Mouse (Mus musculus) c-Kit-positive CD71-negative TER-119-negative erythroid progenitor cells, embryonic 14.5 days (primary cell): ENCODE measurements around the gene Csrnp1.

Experiments
- DNase-seq: peaks from one replicate; pipeline ENCODE4 v3.0.0-alpha.2; 2013; ENCODE audit warnings: low read depth

Csrnp1 gene

DNA sequence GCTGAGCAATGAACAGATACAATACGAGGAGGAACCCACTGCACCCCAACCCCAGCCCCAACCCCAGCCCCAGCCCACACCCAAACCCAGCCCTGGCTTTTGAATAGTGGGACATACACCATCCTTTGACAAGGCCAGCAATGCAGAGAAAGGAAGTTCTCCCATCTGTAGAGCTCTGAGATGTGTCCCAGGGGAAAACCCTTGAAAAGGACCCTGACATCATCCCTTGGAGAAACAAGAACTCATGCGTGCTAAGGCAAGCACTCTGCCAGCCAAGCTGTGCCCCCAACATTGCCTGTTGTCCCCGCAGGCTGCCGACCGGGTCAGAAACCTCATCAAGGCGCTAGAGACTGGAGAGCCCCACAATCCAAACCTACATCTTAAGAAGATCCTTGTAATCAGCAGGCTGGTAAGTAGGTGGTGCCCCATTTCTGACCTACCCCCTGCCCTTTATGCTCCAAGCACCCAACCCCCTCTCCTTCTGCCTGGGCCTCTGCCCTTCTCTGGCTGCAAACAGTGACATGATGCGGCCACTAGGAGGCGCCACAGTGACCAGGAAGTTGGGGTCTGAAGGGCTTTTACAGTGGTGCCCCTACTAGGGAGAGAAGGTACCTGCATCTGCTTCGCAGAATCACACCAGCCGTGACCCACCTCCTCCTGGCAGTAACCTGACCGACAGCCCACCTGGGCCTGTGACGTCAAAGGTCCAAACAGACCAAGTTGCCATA, 39.1 kb downstream of the Csrnp1 start:
- no peak for DNase-seq

- DNase-seq, result no peak
Observed at GRCm38 (mm10) chr9:119943326-119943725, 41.1 kb downstream of the Csrnp1 start.

DNA sequence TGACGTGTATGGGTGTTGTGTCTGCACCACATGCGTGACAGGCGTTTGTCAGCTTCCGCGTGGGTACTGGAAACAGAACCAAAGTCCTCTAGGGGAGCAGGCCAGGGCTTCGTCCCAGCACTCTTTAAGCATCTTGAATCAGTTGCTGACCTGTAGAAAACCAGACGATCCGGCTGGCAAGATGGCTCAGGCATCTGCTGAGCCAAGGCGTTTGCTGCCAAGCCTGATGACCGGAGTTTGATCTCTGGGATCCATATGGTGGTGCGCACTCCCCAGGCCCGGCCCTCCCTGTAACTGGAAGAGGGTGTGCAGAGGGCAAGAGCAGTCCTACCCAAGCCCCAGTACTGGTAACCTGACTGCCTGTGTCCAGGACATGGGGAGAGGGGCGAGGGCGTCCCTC, 42.6 kb downstream of the Csrnp1 start:
- no peak for DNase-seq

DNA sequence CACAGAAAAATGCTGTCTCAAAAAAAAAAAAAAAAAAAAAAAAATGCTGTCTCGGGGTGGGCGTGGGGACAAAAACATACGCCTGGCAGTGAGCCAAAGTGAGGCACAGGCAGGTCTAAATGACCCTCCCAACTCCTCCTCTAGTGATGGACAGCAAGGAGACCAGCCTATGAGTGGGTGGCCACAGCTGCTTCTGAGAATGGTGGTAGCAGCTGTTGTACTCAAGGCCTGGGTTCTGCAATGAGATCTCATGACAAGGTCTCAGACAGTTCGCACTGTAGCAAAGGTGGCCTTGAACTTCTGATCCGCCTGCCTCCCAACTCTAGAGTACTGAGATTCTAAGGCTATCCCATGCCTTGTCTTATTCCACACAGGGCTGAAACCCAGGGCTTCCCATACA, 43.1 kb downstream of the Csrnp1 start:
- no peak for DNase-seq

DNA sequence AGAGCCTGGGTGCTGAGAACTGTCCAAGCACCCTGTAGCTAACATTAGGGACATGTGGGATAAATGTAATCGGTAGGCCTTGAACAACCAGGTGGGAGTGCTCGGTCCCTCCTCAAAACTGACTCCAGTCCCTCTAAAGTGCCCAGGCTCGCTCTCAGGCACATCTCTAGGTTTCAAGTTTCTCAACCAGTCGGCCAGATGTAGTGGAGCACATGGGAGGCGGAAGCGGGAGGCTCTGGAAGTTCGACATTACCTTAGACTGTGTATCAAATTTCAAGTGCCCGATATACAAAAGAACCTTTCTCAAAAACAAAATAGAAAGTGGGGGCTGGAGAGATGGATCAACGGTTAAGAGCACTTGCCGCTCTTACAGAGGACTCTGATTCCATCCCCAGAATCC, 44.8 kb downstream of the Csrnp1 start:
- no peak for DNase-seq

GRCm38 (mm10) chr9:119938496-119938895, 46.0 kb downstream of the Csrnp1 start:
- no peak for DNase-seq

GRCm38 (mm10) chr9:119937005-119937773, 47.3 kb downstream of the Csrnp1 start, which contains the start of the genes Gorasp1 and Ttc21a:
Gene Gorasp1 (minus strand): TSS chr9:119937565.
Gene Ttc21a (plus strand): TSS chr9:119937606.
- DNase-seq, result peak; percentile 83

GRCm38 (mm10) chr9:119933675-119934074, 50.8 kb downstream of the Csrnp1 start:
- DNase-seq, result no peak

- DNase-seq, result no peak
Observed at GRCm38 (mm10) chr9:119932358-119932757, 52.1 kb downstream of the Csrnp1 start.

- DNase-seq, result no peak
Observed at GRCm38 (mm10) chr9:119926497-119926896, 58.0 kb downstream of the Csrnp1 start.

DNA sequence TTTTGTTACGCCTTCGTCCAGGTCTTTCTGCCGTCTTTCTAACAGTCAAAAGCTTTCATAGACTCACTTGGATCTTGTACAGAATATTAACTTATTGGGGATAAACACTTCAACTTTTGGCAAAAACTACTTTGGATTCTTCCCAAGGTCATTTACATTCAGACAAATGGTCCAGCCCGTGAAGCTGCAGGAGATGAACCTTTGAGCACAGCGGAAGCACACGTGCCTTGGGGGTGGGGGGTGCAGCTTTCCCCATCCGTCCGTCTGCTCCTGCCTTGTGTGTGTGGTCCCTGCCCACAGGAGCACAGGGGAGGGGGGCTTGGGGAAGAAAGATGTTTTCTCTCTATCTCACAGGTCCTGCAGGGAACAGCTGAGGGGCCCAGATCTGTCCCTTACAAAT, 58.7 kb downstream of the Csrnp1 start:
- no peak for DNase-seq

DNA sequence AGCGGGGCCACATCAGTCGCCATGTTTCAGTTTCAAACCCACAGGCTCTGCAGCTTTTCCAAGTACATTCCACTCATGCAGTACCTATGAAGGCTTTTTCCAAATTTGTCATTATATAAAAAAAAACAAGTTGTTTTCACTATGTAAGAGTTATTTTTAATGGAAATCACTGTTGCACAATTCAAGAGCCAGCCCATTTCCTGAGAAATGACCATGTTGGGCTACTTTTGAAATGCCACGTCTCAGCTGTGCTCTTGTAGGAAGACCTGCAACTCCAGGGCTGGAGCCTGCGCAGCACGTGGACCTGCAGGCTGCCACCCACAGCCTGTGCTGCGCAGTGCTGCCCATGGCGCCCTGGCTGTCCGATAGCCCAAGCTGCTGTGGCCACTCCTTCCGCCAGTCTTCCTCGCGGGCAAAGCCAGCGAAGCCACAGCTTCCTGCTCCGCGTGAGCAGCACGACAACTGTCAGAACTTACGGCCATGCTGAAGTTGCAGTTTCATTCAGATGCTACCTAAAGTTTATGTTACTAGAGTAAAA, 59.3 kb downstream of the Csrnp1 start:
- DNase-seq, result no peak

GRCm38 (mm10) chr9:119923462-119923861, 61.0 kb downstream of the Csrnp1 start:
- DNase-seq, result no peak
